Mouse (Mus musculus): ENCODE measurements around the gene Trim23. TPM values are rescaled to one million over a fixed set of nuclear protein-coding genes. Genes with fewer than 3 reads are reported as not detected.
"Not testable (repeated sequence)": the region's sequence is repeated elsewhere in the genome, so short reads cannot be mapped to it uniquely, and the experiment has no call there.

Trim23 gene
- polyA plus RNA-seq (2017; shearing (Covaris generic)), result 10 to 100 TPM; 23.3 to 28.8 TPM

DNA sequence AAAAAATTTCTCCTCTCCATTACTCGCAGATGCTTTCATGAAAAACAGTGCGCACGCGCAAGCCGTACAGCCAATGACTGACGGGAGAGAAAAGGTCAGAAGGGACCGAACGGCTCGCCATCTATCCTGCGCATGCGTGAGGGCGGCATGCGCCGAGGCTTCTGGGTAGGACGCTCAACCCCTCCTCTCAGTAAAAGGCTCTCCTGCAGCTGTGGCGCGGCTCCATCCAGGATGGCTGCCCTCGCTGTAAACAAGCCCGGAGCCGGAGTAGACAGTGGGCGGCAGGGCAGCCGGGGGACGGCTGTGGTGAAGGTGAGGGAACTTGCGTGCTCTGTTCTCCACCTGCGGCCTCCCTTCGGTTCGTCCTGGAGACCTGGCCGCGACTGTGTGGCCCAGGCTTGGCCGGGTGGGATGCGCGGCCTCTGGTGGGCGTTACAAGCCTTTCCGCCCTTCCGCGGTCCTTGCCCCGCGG, at the start of gene Trim23:
Gene Trim23 (plus strand): TSS at position 148 of the 472 bp plus-strand sequence.
- ATAC-seq, result peak; percentile 94

DNA sequence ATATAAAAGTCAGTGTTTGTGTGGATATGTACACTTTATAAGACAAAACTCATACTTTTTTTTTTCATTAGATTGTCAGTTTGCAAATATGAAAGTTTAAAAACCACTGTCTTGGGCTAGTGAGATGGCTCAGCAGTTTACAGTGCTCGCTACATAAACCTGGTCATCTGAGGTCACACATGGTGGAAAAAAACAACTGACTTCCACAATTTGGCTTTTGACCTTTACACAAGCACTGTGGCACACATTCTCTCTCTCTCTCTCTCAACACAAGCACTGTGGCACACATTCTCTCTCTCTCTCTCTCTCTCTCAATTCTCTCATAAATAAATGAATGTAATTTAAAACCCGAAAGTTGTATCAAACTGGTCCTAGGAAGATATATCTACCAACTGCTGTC, 46.0 kb upstream of the Trim23 start:
- ATAC-seq, result no peak

DNA sequence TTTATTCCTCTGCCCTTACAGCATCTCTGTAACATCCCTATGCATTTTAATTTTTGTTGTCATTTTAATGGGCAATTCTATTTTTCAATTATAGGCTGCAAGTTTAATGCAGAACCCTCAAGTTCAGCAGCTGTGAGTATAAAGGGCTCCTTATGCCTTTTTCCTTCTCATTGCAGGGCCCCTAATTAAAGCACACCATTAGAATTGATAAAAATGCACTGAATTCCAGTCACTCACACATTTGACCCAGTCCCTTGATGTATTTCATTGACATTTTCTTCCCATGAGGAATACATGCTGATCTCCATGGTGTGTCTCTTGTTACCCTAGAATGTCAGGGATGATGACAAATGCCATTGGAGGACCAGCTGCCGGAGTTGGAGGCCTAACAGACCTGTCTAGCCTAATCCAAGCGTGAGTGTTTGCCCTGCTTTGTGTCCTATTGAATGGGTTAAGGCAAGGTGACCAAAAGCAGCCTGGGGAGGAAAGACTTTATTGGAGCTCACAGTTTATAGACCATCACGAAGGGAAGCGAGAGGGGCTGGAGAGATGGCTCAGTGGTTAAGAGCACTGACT, 44.0 kb upstream of the Trim23 start:
- no peak for ATAC-seq

DNA sequence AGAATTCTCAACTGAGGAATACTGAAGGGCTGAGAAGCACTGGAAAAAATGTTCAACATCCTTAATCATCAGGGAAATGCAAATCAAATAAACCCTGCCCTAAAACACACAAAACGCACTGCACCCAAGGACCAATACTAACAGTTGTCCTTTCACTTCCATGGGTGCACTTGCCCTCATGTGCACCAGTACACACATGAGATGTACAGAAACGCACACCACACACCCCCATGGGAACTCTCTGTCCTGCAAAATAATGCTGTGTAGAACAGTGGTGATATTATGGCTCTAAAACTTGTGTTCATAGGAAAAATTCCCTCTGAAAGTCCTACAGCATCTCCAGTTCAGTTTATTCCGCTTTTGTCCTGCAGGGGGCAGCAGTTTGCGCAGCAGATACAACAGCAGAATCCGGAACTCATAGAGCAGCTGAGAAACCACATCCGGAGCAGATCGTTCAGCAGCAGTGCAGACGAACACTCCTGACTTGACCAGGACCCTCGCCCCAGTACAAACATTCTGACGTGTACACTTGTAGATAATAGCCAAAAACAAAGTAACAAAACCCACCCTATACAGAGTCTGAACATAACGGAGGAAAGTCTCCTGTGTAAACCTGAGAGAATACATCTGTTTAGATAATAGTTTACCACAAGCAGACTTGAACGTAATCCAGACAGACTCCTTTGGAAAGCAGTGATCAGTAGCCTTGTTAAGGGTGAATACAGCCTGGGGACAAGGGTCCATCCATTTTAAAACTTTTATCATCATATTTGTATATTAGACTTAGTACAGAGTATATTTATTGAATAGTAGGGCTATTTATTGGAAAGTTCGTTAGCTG, 39.0 kb upstream of the Trim23 start:
- peak; percentile 98 for ATAC-seq

DNA sequence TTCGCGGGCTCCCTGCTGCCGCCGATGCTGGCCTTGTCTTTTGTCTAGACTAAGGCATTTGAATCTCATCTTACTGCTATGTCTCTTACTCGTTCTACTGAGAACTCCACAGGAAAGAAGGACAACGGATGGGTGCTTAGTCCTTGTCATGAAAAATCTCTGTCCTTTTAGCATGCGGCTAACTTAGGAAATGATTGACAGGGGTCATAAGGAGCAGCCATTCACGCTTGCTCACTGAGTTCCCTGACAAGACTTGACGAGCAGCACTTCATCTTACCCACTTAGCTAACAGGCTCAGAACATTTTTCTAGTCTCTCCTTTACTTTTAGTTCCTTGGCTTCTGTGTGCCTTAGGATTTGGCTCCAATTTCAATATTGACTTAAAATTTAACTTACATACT, 33.7 kb upstream of the Trim23 start:
- no peak for ATAC-seq

DNA sequence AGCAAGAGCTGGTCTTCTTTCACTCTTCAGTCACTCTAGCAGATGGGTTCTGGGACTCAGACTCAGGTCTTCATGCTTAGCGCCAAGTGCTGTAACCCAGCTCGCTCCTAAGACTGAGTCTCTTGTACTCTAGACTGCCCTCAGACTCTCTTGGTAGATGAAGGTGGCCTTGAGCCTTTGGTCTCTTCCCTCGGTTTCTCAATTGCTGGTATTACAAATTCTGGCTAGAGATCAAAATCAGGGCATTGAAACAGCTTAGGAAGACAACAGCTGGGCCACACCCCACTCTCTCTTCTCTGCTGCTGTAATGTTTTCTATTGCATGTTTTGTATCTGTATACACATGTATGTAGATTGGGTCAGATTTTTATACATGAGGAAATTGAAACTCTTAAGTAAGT, 33.0 kb upstream of the Trim23 start:
- ATAC-seq, result no peak

DNA sequence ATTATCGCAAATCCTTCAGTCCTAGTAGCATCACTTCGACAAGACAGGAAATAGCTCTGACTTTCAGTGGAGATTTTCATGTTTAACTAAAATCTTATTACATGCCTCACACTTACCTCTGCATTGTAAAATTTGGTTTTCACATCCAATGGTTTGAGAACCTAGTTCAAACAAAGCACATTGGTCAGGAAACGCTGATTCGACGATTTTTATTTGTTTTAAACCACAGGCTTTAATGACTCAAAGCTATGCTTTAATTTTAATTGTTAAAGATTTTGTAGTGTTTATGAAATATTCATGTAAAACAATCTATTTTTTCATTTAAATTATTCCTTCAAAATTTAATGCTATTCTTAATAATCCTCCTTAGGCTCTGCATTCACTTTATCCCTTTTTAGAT, 24.4 kb upstream of the Trim23 start:
- no peak for ATAC-seq

DNA sequence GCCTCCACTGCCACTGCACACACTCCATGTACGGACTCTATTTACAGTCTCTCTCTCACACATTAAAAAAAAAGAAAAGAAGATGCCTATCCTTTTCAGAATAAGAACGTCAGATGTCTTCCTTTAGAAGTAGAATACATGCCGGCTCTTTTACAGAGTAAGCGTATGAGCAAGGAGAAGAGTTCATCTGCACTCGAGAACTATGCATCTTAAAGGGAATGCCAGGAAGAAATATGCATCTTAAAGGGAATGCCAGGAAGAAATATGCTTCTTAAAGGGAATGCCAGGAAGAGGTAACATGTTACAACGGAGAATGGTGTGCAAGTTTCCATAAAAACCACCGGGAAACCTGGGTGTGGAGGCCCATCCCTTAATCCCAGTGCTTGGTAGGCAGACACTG, 23.5 kb upstream of the Trim23 start:
- ATAC-seq, result no peak

DNA sequence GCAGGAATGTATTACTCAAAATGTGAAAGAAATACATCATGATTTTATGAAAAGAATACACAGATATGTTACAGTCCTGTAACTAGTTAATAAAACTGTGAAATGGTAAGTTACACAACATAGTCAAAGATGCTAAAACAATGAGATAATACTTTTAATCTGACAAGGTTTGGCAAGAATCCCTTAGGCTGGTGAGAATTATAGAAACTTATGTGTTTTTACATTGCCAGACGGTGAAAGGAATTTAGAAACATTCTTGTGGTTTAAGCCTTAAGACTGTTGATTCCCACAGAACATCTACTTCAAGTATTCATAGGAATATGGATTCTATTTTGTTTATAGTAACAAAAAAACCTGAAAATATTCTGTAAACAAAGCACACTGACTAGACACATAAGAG, 22.9 kb upstream of the Trim23 start:
- ATAC-seq, result no peak

DNA sequence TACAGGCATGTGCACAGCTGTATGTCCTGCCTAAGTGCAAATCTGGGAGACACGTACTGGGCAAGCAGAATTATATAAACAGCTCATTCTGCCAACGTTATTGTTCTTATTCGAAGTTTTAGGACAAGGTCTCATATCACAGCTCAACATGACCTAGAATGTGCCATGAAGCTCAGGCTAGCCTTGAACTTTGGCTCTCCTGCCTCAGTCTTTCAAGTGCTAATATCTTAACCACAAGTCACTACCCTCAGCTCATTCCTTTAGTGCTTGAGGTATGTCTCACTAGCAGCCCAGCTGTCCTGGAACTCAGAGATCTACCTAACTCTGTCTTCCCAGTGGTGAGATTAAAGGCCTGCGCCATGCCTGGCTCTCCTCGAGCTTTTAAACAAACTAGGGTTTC, 6.9 kb upstream of the Trim23 start:
- no peak for ATAC-seq

DNA sequence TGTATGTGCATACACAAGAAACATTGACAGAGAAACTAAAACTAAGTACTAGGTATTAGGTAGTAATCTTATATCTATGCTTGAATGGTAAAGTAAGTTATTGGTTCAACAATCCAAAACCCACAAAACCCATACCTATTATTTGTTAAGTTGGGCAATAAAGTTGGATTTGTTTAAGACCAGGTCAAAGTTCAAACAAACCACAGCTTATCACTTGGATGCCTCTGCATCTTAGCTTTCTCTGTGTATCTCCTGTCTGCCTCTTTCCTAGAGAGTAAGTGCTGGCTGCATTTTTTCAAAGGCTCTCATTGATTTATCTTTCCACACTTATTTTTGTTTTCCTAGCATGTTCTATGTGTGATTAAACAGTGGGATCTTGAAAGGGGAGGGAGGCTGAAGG, 6.1 kb upstream of the Trim23 start:
- ATAC-seq, result no peak

DNA sequence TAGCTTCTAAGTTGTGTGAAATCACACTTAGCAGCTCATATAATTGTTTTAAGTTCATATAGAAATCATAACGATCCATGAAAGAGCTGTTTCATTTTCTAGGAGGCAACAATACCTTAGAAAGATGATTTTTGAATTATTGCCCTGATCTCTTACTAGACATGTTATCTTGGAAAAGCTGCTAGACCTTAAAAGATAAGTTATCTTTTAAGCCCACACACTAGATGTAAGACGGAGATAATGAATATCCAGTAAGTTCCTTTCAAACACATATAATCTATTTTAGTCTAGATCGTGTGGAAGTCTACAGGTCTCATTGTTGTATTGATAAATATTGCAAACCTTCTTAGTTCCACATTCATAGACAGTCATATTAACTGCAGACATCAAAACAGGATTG, 1.7 kb upstream of the Trim23 start:
- ATAC-seq, result no peak

DNA sequence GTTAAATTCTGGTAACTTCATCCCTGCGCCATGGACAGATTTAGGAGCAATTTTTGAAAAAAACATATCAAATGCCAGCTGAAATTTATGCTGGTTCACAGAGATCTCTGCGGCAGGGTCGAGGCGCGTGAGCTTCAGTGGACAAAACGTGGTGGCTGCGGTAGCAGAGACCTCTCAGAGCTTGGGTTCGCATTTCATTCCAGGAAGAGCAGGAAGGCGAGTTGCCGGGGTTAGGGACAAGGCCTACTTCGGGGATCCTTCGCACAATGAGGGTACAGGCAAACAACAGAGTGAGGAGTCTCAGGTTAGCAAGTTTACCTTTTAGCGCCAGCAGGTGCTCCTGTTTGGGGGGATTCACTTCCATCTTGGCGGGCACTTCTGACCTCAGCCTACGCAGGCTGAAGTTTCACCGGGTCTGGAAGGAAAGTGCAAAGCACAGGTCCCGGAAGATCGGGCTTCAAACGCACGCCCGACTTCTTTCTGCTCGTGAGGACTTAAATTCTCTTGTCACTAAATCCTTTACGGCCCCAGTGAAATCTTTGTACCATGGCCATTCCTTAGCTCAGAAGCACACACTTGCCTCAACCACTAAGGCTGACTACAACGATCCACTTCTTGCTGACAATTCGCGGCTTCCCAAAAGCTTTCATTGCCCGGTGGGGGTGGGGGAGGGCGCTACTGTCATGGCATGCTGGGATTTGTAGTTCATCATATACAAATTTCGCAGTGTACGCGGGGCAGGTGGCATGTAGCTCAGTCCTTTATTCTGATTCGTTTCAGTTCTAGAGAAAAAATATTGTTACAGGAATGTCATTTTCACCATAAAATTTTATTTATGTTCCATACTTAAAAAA, 574 bp upstream of the Trim23 start, which contains the start of gene Trappc13:
Gene Trappc13 (minus strand): TSS at position 674 of the 854 bp plus-strand sequence.
- ATAC-seq, result peak; percentile 68

DNA sequence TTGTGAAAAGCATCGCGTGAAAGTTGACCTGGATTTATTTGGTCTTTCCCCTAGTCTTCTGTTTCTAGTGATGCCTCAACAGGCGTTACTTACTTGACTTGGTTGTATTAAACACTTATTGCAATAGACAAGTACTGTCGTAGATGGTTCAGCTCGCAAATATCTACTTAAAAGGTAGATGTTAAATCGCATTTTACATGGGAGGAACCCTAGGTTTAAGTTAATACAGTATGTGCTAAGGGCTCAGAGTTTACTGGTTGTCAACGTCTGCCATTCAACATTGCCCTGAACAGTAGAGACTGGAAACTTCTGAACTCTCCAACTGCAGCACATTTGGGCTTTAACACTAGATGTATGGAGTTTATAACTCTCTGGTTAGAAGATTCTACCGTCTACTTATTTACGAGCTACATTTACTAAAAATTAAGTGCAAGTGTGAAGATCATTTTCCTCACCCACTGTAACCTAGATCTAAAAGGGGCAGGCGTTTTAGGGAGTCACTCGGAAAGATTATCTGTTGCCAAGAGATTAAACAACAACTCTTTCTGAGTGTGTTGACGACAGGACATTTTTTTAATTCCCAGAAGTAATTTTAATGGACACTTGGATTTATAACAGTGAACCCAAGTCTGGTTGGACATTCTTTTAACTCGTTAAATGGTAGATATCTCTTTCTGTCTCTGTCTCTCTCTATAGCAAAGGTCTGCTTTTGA, 735 bp downstream of the Trim23 start:
- no peak for ATAC-seq

DNA sequence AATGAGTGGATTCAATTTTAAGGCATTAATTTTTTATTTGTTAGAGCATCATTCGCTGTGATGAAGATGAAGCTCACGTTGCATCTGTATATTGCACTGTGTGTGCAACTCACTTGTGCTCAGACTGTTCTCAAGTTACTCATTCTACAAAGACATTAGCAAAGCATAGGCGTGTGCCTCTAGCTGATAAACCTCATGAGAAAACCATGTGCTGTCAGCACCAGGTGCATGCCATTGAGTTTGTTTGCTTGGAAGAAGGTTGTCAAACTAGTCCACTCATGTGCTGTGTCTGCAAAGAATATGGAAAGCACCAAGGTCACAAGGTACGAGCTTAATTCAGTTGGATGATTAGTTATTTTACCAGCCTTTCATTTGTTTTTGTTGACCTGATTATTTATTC, 8.8 kb downstream of the Trim23 start:
- no peak for ATAC-seq

DNA sequence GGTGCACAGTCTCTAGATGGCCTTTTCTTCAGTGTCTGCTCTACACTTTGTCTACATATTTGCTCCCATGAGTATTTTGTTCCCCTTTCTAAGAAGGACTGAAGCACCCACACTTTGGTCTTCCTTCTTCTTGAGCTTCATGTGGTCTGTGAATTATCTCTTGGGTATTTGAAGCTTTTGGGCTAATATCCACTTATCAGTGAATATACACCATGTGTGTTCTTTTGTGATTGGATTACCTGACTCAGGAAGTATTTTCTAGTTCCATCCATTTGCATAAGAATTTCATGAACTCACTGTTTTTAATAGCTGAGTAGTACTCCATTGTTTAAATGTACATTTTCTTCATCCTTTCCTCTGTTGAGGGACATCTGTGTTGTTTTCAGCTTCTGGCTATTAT, 17.3 kb downstream of the Trim23 start:
- ATAC-seq, result not testable (repeated sequence)

DNA sequence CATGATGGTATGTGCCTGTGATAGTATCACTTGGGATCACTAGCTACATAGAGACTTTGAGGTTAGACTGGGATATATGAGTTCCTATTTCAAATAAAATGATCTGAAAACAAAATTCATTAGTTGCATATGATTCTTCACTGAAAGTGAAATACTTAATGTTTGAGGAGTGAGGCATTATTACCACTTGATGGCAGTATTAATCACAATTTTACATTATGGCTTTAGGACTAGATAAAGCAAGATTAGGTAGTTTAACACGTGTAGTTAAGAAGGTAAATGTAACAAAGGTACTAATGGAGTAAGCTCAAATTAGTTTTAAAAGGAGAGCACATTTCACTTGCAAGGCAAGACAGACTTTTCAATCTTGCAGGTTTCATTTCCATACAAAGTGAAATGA, 25.7 kb downstream of the Trim23 start:
- ATAC-seq, result no peak

DNA sequence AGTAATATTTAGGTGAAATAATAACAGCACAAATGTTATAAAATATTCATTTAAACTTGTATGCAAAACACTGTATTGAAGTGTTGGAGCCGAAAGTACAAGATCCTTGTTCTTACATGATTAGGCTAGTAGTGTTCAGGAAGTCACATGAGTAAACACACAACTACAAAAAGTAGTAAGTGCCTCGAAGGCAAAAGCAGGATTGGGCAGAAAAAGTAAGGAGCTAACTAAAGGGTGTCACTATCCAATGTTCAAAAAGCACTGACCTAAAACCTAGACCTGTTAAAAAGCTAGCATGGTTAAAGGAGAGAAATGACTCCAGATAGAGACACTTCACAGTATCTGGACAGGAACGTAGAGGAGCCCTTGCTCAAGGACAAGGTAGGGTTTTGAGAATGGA, 48.9 kb downstream of the Trim23 start:
- no peak for ATAC-seq

DNA sequence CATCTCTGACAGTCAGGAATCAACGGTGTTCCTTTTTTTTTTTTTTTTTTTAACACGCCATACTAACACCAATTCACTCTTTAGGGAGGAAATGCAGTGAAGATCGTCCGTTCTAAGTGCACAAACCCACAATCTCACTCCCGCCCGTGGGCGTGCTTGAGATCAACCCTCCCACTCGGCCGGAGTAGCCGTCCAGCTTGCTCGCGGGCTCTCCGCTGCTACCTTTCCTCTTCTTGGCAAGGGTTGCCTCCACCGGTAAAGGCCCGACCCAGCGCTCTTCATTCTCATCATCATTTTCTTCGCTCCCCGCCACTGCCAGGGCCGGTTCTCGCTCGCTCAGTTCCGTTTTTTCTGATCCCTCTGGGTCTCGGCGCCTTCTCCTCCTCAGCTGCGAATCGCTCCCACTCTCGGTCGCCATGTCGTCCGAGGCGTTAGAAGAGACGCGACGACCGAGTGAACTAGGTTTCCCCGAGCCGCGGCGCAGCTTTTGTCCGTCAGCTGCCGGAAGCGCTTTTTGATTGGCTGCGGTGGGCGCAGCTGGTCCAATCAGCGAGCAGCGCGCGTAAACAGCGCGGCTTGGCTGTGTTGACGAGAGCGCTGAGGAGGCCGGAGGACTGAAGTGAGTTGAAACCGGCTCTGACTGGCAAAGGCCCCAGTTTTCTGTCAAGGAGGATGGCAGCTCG, 49.9 kb downstream of the Trim23 start, which contains the start of the genes Cenpk and Ppwd1:
Gene Cenpk (plus strand): TSS at position 228 of the 683 bp plus-strand sequence.
Gene Ppwd1 (minus strand): TSS at position 460 of the 683 bp plus-strand sequence.
- peak; percentile 98 for ATAC-seq

DNA sequence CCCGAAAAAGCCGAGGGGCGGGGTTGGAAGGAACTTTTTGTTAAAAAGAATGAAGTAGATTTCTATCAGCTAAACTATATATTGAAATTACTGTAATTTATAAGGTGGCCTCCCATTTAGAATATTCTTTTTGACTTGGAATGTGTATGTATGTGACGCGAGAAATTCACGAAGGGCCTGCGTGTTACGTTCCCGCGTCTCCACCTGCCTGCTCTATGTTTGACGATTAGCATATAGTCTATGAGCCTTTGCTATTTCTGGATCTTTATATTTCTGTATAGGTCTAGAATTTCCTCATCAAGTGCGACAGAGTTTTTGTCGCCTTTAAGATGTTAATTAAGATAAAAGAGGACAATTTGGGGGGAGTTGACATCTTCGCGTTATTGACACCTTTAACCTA, 50.6 kb downstream of the Trim23 start:
- no peak for ATAC-seq
